Mouse (Mus musculus) hindbrain, embryonic 16.5 days (tissue): ENCODE data around the gene Slc26a9. TPM values are rescaled to one million over a fixed set of nuclear protein-coding genes. Genes with fewer than 3 reads are reported as not detected.

Source experiments
- polyA plus RNA-seq: library from polyadenylated mRNA; unstranded; fragments of >200 nt; fragmentation: Nextera tagmentation; extraction: Ambion mirVana; gene quantifications from 2 replicates; pipeline ENCODE4 v1.2.1, GENCODE M21; 2015

Gene Slc26a9
- polyA plus RNA-seq, 1 experiment from 2014 or later: 0.18 TPM

Other genes starting within 250 kb of the Slc26a9 start
- 24.6 and 30.4 TPM in 2 replicates for gene Srgap2, start 216.7 kb upstream of the Slc26a9 start, polyA plus RNA-seq
- 1.1 and 1.6 TPM in 2 replicates for gene Fam72a, start 216.1 kb upstream of the Slc26a9 start, polyA plus RNA-seq
- not detected in 2 replicates for gene Avpr1b, start 144.8 kb upstream of the Slc26a9 start, polyA plus RNA-seq
- not detected in 2 replicates for gene Ctse, start 105.7 kb upstream of the Slc26a9 start, polyA plus RNA-seq
- 1.1 and 1.2 TPM in 2 replicates for gene Rab7b, start 55.3 kb upstream of the Slc26a9 start, polyA plus RNA-seq
- 0.41 and 0.67 TPM in 2 replicates for gene Pm20d1, start 53.4 kb downstream of the Slc26a9 start, polyA plus RNA-seq
- 20.1 and 23.4 TPM in 2 replicates for gene Slc41a1, start 83.5 kb downstream of the Slc26a9 start, polyA plus RNA-seq
- 8.6 and 9.3 TPM in 2 replicates for gene Rab29, start 123.2 kb downstream of the Slc26a9 start, polyA plus RNA-seq
- 45.0 and 47.7 TPM in 2 replicates for gene Nucks1, start 166.5 kb downstream of the Slc26a9 start, polyA plus RNA-seq
- gene Slc45a3, start 218.9 kb downstream of the Slc26a9 start, polyA plus RNA-seq: 0.96 and 1.5 TPM in 2 replicates